Mouse (Mus musculus): Measurements from ENCODE around the gene Iqcf5. TPM values are rescaled to one million over a fixed set of nuclear protein-coding genes. Genes with fewer than 3 reads are reported as not detected.

Iqcf5 gene
- not detected in 2 replicates for polyA plus RNA-seq (2014; fragmentation: Nextera tagmentation; extraction: Ambion mirVana)

DNA sequence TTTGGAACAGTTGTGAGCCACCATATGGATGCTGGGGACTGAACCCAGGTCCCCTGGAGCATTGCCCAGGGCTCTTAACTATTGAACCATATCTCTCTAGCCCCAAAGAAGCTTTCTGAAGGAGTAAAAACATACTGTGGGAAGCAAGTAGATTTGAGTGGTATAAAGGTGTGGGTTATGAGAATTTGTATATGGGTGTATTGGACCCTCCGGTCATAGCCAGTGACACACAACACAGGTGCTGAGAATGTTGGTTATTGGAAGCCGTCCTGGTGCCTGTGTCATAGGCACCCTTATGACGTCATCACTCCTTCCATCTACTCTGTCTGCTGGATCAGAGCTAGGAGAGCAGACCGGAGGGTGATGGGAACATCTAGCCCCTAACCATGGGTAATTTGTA is at the start of gene Iqcf5:
Gene Iqcf5, plus strand, starts transcription at position 301 of the 400 bp plus-strand sequence.
- Histone ChIP-seq H3K4me3 (ENCODE audit: low read depth, low read length) (no peak within 1 kb of the TSS), H3K9me3 (ENCODE audit: control insufficient read depth, low read length) (no peaks in the 10 kb centered on the region), H3K36me3 (ENCODE audit: control insufficient read depth, insufficient read depth, low read length) (no peaks in the 10 kb centered on the region), H3K27me3 (ENCODE audit: control insufficient read depth, insufficient read depth, low read length) (no peaks in the 10 kb centered on the region), H3K27ac (ENCODE audit: low read depth, low read length) (no peak within 1 kb of the TSS), H3K9ac (ENCODE audit: low read length) (no peak within 1 kb of the TSS), H3K4me2 (ENCODE audit: low read depth) (no peak within 1 kb of the TSS), H3K4me1 (ENCODE audit: control insufficient read depth, insufficient read depth, low read length) (no peaks in the 10 kb centered on the region)
- DNase-seq (ENCODE audit: low spot score) (no peak), ATAC-seq (ENCODE audit: insufficient read depth, low FRiP score, low TSS enrichment) (no peak)
- WGBS, result 88% methylated on average over 4 of the region's 4 CpGs

DNA sequence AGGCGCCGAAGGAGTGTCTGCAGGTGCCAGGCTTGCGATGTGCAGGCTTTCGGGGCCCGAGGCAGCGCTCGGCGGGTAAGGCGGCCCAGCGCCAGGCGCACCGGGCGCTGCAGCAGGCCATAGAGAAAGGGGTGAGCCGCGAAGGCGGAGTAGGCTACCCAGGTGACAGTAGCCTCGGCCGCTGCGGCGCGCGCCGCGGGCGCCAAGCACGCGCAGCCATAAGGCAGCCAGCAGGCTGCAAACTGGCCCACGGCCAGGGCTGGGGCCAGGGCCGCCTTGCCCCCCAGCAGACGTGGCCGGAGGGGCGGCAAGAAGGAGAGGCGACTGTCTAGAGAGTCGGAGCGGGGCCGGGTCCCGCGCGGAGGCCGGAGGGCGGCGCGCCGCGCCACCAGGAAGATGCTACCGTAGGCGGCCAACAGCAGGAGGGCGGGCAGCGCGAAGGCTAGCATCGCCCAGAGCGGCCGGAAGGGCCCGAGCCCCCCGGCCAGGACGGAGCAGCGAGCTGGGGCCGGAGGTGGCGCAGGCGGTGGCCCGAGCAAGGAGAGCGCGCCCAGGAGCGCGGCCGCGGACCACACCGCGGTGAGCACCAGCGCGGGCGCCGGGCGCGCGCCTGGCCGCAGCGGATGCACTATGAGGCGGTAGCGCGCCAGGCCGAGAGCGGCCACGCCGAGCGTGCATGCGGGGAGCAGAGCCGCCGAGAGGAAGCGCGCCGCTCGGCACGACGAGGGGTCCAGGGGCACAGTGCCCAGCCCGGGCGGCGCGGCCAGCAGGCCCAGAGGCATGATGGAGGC is 49.4 kb upstream of the Iqcf5 start:
- H3K4me1 ChIP-seq (ENCODE audit: control insufficient read depth, insufficient read depth, low read length), result peaks cover 23% of the 10 kb centered on the region
- WGBS, result 1% methylated on average over 98 of the region's 99 CpGs

DNA sequence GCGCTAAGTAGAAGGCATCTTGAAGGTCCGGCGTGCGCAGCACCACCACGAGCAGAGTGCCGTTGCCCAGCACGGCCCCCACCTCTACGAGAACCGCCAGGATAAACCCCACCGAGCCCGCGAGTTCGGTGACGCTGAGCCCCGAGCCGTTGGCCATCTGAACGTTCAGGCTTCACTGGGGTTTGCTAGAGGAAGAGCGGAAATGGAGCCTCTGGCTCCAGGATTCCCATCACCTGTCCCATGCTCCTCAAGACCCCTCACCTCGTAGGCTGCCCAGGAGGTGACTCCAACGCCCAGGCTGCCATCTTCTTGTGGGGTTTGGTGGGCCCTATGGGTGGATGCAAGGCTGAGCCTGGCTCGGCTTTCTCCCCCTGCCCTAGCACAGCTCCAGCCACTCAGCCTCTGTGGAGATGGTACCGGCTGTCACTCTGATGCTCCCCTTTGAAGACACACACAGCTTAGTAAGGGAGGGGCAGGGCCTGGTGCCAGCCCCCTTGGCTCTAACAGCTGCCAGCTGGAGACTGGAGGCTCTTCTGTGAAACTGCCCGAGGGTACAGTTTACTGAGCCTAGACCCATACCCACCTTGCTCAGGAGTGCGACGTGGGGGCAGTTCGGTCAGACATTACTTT is 48.7 kb upstream of the Iqcf5 start, which contains the start of gene Gpr62:
Gene Gpr62, minus strand, starts transcription at position 368 of the 630 bp plus-strand sequence.
- 30% methylated on average over 26 of the region's 26 CpGs for WGBS
- Histone ChIP-seq H3K4me3 (ENCODE audit: low read depth, low read length) (peak within 1 kb of the TSS; percentile 43), H3K27me3 (ENCODE audit: control insufficient read depth, insufficient read depth, low read length) (peaks cover 2% of the 10 kb centered on the region; the same call in 1 of the 2 replicates), H3K4me1 (ENCODE audit: control insufficient read depth, insufficient read depth, low read length) (peaks cover 23% of the 10 kb centered on the region), H3K27ac (ENCODE audit: low read depth, low read length) (peak within 1 kb of the TSS; percentile 62), H3K9me3 (ENCODE audit: control insufficient read depth, low read length) (no peaks in the 10 kb centered on the region), H3K4me2 (ENCODE audit: low read depth) (peak within 1 kb of the TSS; percentile 93), H3K9ac (ENCODE audit: low read length) (peak within 1 kb of the TSS; percentile 63), H3K36me3 (ENCODE audit: control insufficient read depth, insufficient read depth, low read length) (peaks cover 15% of the 10 kb centered on the region)
- ATAC-seq (ENCODE audit: insufficient read depth, low FRiP score, low TSS enrichment), result no peak; the same call in 1 of the 2 replicates
- DNase-seq (ENCODE audit: low spot score), result no peak

More for the DNA sequence above, 49.4 kb upstream of the Iqcf5 start:
- DNase-seq (ENCODE audit: low spot score) (peak; percentile 81), ATAC-seq (ENCODE audit: insufficient read depth, low FRiP score, low TSS enrichment) (peak; percentile 54)
- H3K27me3 ChIP-seq (ENCODE audit: control insufficient read depth, insufficient read depth, low read length), result peaks cover 2% of the 10 kb centered on the region; the same call in 1 of the 2 replicates
- peak overlapping the region; percentile 63 for H3K9ac ChIP-seq (ENCODE audit: low read length)
- peak overlapping the region; percentile 93 for H3K4me2 ChIP-seq (ENCODE audit: low read depth)
- peaks cover 19% of the 10 kb centered on the region for H3K36me3 ChIP-seq (ENCODE audit: control insufficient read depth, insufficient read depth, low read length)
- no peaks in the 10 kb centered on the region for H3K9me3 ChIP-seq (ENCODE audit: control insufficient read depth, low read length)
- H3K4me3 ChIP-seq (ENCODE audit: low read depth, low read length), result peak overlapping the region; percentile 43
- peak overlapping the region; percentile 62 for H3K27ac ChIP-seq (ENCODE audit: low read depth, low read length)

DNA sequence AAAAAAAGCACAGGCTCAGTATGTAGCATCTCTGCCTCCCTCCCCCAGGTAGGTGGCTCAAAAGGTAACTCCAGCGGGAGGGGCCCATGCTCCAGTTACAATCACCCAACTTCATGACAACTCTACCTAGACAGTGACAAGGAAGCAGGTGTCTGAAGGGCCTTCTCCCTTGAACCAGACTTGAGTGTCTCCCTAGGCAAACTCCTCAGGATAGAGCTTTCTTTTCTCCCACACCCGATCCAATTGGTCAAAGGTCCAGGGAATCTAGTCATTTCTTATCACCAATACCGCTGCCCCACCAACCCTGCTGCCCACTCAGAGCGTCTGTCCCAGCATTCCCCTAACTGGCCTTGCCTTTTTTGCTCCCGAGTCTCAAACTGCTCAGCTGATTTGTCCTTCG is 47.7 kb upstream of the Iqcf5 start:
- Histone ChIP-seq H3K4me1 (ENCODE audit: control insufficient read depth, insufficient read depth, low read length) (peaks cover 24% of the 10 kb centered on the region), H3K4me3 (ENCODE audit: low read depth, low read length) (no peak overlapping the region), H3K9me3 (ENCODE audit: control insufficient read depth, low read length) (no peaks in the 10 kb centered on the region), H3K27me3 (ENCODE audit: control insufficient read depth, insufficient read depth, low read length) (peaks cover 2% of the 10 kb centered on the region; the same call in 1 of the 2 replicates), H3K36me3 (ENCODE audit: control insufficient read depth, insufficient read depth, low read length) (peaks cover 10% of the 10 kb centered on the region), H3K9ac (ENCODE audit: low read length) (no peak overlapping the region), H3K4me2 (ENCODE audit: low read depth) (no peak overlapping the region), H3K27ac (ENCODE audit: low read depth, low read length) (no peak overlapping the region)
- no peak for ATAC-seq (ENCODE audit: insufficient read depth, low FRiP score, low TSS enrichment)
- WGBS, result 87% methylated on average over 6 of the region's 6 CpGs
- no peak for DNase-seq (ENCODE audit: low spot score)

GRCm38 (mm10) chr9:106467746-106468145 is 46.6 kb upstream of the Iqcf5 start:
- WGBS, result 86% methylated on average over 7 of the region's 7 CpGs
- peaks cover 2% of the 10 kb centered on the region; the same call in 1 of the 2 replicates for H3K27me3 ChIP-seq (ENCODE audit: control insufficient read depth, insufficient read depth, low read length)

GRCm38 (mm10) chr9:106469317-106469716 is 45.1 kb upstream of the Iqcf5 start:
- Histone ChIP-seq H3K4me1 (ENCODE audit: control insufficient read depth, insufficient read depth, low read length) (peaks cover 18% of the 10 kb centered on the region), H3K4me2 (ENCODE audit: low read depth) (no peak overlapping the region), H3K36me3 (ENCODE audit: control insufficient read depth, insufficient read depth, low read length) (no peaks in the 10 kb centered on the region), H3K27ac (ENCODE audit: low read depth, low read length) (no peak overlapping the region), H3K27me3 (ENCODE audit: control insufficient read depth, insufficient read depth, low read length) (no peaks in the 10 kb centered on the region), H3K4me3 (ENCODE audit: low read depth, low read length) (no peak overlapping the region), H3K9me3 (ENCODE audit: control insufficient read depth, low read length) (no peaks in the 10 kb centered on the region), H3K9ac (ENCODE audit: low read length) (no peak overlapping the region)
- ATAC-seq (ENCODE audit: insufficient read depth, low FRiP score, low TSS enrichment) (no peak), DNase-seq (ENCODE audit: low spot score) (no peak)
- 79% methylated on average over 6 of the region's 6 CpGs for WGBS

More at GRCm38 (mm10) chr9:106467746-106468145, 46.6 kb upstream of the Iqcf5 start:
- Histone ChIP-seq H3K9me3 (ENCODE audit: control insufficient read depth, low read length) (no peaks in the 10 kb centered on the region), H3K27ac (ENCODE audit: low read depth, low read length) (no peak overlapping the region), H3K4me2 (ENCODE audit: low read depth) (no peak overlapping the region), H3K36me3 (ENCODE audit: control insufficient read depth, insufficient read depth, low read length) (peaks cover 6% of the 10 kb centered on the region), H3K9ac (ENCODE audit: low read length) (no peak overlapping the region), H3K4me1 (ENCODE audit: control insufficient read depth, insufficient read depth, low read length) (peaks cover 28% of the 10 kb centered on the region), H3K4me3 (ENCODE audit: low read depth, low read length) (no peak overlapping the region)
- no peak for ATAC-seq (ENCODE audit: insufficient read depth, low FRiP score, low TSS enrichment)
- DNase-seq (ENCODE audit: low spot score), result no peak

DNA sequence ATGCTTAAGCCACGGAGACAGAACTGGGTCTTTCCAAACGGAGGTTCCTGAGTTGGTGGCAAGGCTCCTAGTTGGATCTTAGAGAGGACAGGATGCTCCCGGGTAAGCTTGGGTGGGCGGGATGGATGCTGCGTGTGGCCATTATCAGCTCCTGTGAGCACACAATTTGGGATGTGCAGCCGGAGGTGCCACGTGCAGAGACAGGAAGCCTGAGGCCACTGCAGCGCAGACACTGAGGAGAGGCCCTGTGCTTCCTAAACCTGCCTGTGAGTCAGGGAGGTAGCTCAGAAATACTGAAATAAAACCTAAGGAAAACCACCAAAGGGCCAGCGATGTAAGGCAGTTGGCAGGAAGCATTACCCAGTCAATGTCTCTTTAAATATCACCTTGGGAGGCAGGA is 44.6 kb upstream of the Iqcf5 start:
- DNase-seq (ENCODE audit: low spot score) (no peak), ATAC-seq (ENCODE audit: insufficient read depth, low FRiP score, low TSS enrichment) (no peak)
- H3K4me1 ChIP-seq (ENCODE audit: control insufficient read depth, insufficient read depth, low read length), result peaks cover 15% of the 10 kb centered on the region; the same call in 1 of the 2 replicates
- H3K9ac ChIP-seq (ENCODE audit: low read length), result no peak overlapping the region
- no peak overlapping the region for H3K4me2 ChIP-seq (ENCODE audit: low read depth)
- H3K27me3 ChIP-seq (ENCODE audit: control insufficient read depth, insufficient read depth, low read length), result no peaks in the 10 kb centered on the region
- no peaks in the 10 kb centered on the region for H3K36me3 ChIP-seq (ENCODE audit: control insufficient read depth, insufficient read depth, low read length)
- no peak overlapping the region for H3K4me3 ChIP-seq (ENCODE audit: low read depth, low read length)
- H3K9me3 ChIP-seq (ENCODE audit: control insufficient read depth, low read length), result no peaks in the 10 kb centered on the region
- 78% methylated on average over 9 of the region's 9 CpGs for WGBS
- no peak overlapping the region for H3K27ac ChIP-seq (ENCODE audit: low read depth, low read length)

GRCm38 (mm10) chr9:106470991-106471750 is 43.2 kb upstream of the Iqcf5 start:
- WGBS, result 64% methylated on average over 14 of the region's 14 CpGs
- Histone ChIP-seq H3K9ac (ENCODE audit: low read length) (no peak overlapping the region), H3K27ac (ENCODE audit: low read depth, low read length) (no peak overlapping the region), H3K4me1 (ENCODE audit: control insufficient read depth, insufficient read depth, low read length) (peaks cover 9% of the 10 kb centered on the region; the same call in 1 of the 2 replicates), H3K27me3 (ENCODE audit: control insufficient read depth, insufficient read depth, low read length) (no peaks in the 10 kb centered on the region), H3K9me3 (ENCODE audit: control insufficient read depth, low read length) (no peaks in the 10 kb centered on the region), H3K36me3 (ENCODE audit: control insufficient read depth, insufficient read depth, low read length) (no peaks in the 10 kb centered on the region), H3K4me3 (ENCODE audit: low read depth, low read length) (no peak overlapping the region), H3K4me2 (ENCODE audit: low read depth) (peak overlapping the region; percentile 24; the same call in 1 of the 2 replicates)
- ATAC-seq (ENCODE audit: insufficient read depth, low FRiP score, low TSS enrichment) (no peak), DNase-seq (ENCODE audit: low spot score) (no peak)

All from neural tube, embryonic 11.5 days (tissue).